Mouse (Mus musculus) liver, embryonic 16.5 days (tissue): ENCODE data around the gene Hmcn1. TPM values are rescaled to one million over a fixed set of nuclear protein-coding genes. Genes with fewer than 3 reads are reported as not detected.

Experiments
- ATAC-seq: fragments of 200-750 bp; cut with Nextera tagmentation; 2 replicates; pipeline ENCODE4 v1.8.0; 2017; ENCODE audit warnings: low read depth, mild to moderate bottlenecking, moderate number of reproducible peaks, moderate library complexity
- H3K27ac ChIP-seq: fragments of 300-500 bp; sonication (generic); 2 replicates; pipeline ENCODE4 v1.5.1; 2014; ENCODE audit warnings: mild to moderate bottlenecking, low read length
- H3K27me3 ChIP-seq: fragments of 300-500 bp; sonication (generic); 2 replicates; pipeline ENCODE4 v1.6.1; 2014; ENCODE audit warnings: low read depth, low read length, mixed read lengths; ENCODE audit not compliant: control insufficient read depth, insufficient read depth
- H3K36me3 ChIP-seq: fragments of 300-500 bp; sonication (generic); 2 replicates; pipeline ENCODE4 v1.6.1; 2014; ENCODE audit warnings: mild to moderate bottlenecking; ENCODE audit not compliant: control insufficient read depth, insufficient read depth
- H3K4me1 ChIP-seq: fragments of 300-500 bp; sonication (generic); 2 replicates; pipeline ENCODE4 v1.6.1; 2014; ENCODE audit warnings: low read depth, low read length, mixed read lengths; ENCODE audit not compliant: control insufficient read depth
- H3K4me2 ChIP-seq: fragments of 300-500 bp; sonication (generic); 2 replicates; pipeline ENCODE4 v1.6.1; 2014; ENCODE audit warnings: low read depth, low read length, mixed read lengths
- H3K4me3 ChIP-seq: fragments of 300-500 bp; sonication (generic); 2 replicates; pipeline ENCODE4 v1.5.1; 2014; ENCODE audit warnings: low read depth, mild to moderate bottlenecking, low read length
- H3K9ac ChIP-seq: fragments of 300-500 bp; sonication (generic); 2 replicates; pipeline ENCODE4 v1.6.1; 2014; ENCODE audit warnings: low read depth, low read length
- H3K9me3 ChIP-seq: fragments of 300-500 bp; sonication (generic); replicated peaks from 2 replicates; pipeline ENCODE4 v1.6.1; 2016; ENCODE audit warnings: low read length; ENCODE audit not compliant: control insufficient read depth
- WGBS: fragments of 180-500 bp; shearing (Covaris S2); extraction: QIAGEN DNeasy Blood & Tissue Kit; methylation state at CpG from one replicate; pipeline ENCODE4 v1.1.7; 2014; ENCODE audit not compliant: insufficient replicate concordance; 5-methylcytosine and 5-hydroxymethylcytosine counted together
- polyA plus RNA-seq: library from polyadenylated mRNA; unstranded; fragments of >200 nt; fragmentation: Nextera tagmentation; extraction: Ambion mirVana; gene quantifications from 2 replicates; pipeline ENCODE4 v1.2.1, GENCODE M21; 2015

The Hmcn1 gene
- polyA plus RNA-seq, 1 experiment from 2014 or later = 2.0 TPM

DNA sequence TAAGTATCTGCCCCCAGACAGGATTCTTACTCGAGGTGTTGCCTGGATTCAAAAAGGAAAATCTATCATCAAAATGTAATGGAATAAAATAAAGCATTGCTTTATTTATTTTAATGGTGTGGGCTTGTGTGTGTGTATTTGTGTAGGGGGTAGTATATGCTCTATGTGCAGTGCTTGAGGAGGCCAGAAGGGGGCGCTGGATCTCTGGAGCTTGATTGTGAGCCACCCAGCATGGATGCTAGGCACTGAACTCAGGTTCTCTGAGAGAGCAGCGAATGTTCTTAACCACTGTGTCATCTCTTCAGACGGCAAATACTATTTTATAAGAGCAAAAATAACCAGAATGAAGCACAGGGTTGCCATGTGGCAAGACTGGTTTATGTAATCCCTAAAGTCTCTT lies 360.7 kb downstream of the Hmcn1 start:
- WGBS = 40% methylated on average over 4 of the region's 4 CpGs
- no peaks in the 10 kb centered on the region for H3K27me3 ChIP-seq
- H3K4me2 ChIP-seq = no peak overlapping the region
- no peaks in the 10 kb centered on the region for H3K4me1 ChIP-seq
- no peaks in the 10 kb centered on the region for H3K36me3 ChIP-seq
- no peak overlapping the region for H3K9ac ChIP-seq
- ATAC-seq = no peak
- H3K4me3 ChIP-seq = no peak overlapping the region
- H3K9me3 ChIP-seq = no peaks in the 10 kb centered on the region
- H3K27ac ChIP-seq = no peak overlapping the region

GRCm38 (mm10) chr1:150631856-150632171 lies 361.4 kb downstream of the Hmcn1 start:
- Histone ChIP-seq H3K4me3 (no peak overlapping the region), H3K36me3 (no peaks in the 10 kb centered on the region), H3K4me1 (no peaks in the 10 kb centered on the region), H3K27ac (no peak overlapping the region), H3K9ac (no peak overlapping the region), H3K9me3 (no peaks in the 10 kb centered on the region), H3K27me3 (no peaks in the 10 kb centered on the region), H3K4me2 (no peak overlapping the region)
- ATAC-seq = no peak
- 63% methylated on average over 3 of the region's 3 CpGs for WGBS

- Histone ChIP-seq H3K4me2 (no peak overlapping the region), H3K27me3 (no peaks in the 10 kb centered on the region), H3K4me1 (no peaks in the 10 kb centered on the region), H3K36me3 (no peaks in the 10 kb centered on the region), H3K4me3 (no peak overlapping the region), H3K27ac (no peak overlapping the region), H3K9ac (no peak overlapping the region), H3K9me3 (no peaks in the 10 kb centered on the region)
- ATAC-seq = no peak
- WGBS = 73% methylated on average over 17 of the region's 17 CpGs
These were observed 362.0 kb downstream of the Hmcn1 start for GRCm38 (mm10) chr1:150631035-150631855.

DNA sequence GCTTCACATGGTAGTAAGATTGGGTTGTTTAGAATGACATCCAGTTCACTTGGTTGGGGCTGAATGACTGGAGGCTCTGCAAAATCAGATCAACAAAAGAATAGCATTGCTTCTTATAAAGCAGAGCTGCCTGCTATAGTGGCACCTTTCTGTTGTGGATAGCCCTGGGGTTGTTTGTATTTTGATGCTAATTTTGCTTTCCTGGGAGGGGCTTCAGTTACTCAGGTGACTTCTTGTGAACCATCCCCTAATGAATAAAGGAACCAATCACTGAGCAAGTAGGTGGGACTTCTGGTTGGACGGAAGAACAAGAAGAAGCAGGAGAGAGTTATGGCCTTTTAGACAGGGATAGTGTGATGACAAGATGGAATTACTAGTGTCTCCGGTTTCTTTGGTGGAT lies 370.0 kb downstream of the Hmcn1 start:
- ATAC-seq = no peak
- Histone ChIP-seq H3K9me3 (no peaks in the 10 kb centered on the region), H3K27ac (no peak overlapping the region), H3K4me3 (no peak overlapping the region), H3K9ac (no peak overlapping the region), H3K4me1 (no peaks in the 10 kb centered on the region), H3K4me2 (no peak overlapping the region), H3K27me3 (no peaks in the 10 kb centered on the region), H3K36me3 (no peaks in the 10 kb centered on the region)
- 77% methylated on average over 2 of the region's 2 CpGs for WGBS

DNA sequence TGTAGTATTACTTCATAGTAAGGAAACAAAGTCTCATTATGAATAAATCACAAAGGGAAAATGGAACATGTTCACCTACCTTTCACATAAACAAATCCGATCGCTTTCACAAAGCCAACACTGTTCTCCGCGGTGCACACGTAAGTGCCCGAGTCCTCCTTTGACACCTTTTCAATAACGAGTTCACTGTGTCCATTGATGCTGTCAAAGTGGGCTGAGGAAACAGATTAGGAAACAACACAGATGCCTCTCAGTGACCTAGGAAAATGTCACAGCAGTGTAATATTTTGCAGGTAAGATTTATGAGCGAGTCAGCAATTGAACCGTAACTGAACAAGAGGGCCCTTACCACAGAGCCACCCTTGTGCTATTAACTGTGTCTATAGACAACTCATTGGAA lies 382.7 kb downstream of the Hmcn1 start:
- no peak for ATAC-seq
- WGBS = 80% methylated on average over 9 of the region's 9 CpGs
- H3K9me3 ChIP-seq = no peaks in the 10 kb centered on the region
- H3K27ac ChIP-seq = no peak overlapping the region
- no peaks in the 10 kb centered on the region for H3K27me3 ChIP-seq
- H3K9ac ChIP-seq = no peak overlapping the region
- no peaks in the 10 kb centered on the region for H3K4me1 ChIP-seq
- no peaks in the 10 kb centered on the region for H3K36me3 ChIP-seq
- H3K4me3 ChIP-seq = no peak overlapping the region
- H3K4me2 ChIP-seq = no peak overlapping the region

GRCm38 (mm10) chr1:150606173-150606572 lies 387.1 kb downstream of the Hmcn1 start:
- Histone ChIP-seq H3K4me1 (no peaks in the 10 kb centered on the region), H3K27me3 (no peaks in the 10 kb centered on the region), H3K9ac (no peak overlapping the region), H3K27ac (no peak overlapping the region), H3K4me2 (no peak overlapping the region), H3K36me3 (no peaks in the 10 kb centered on the region), H3K9me3 (no peaks in the 10 kb centered on the region), H3K4me3 (no peak overlapping the region)
- ATAC-seq = no peak
- WGBS = 51% methylated on average over 4 of the region's 4 CpGs

DNA sequence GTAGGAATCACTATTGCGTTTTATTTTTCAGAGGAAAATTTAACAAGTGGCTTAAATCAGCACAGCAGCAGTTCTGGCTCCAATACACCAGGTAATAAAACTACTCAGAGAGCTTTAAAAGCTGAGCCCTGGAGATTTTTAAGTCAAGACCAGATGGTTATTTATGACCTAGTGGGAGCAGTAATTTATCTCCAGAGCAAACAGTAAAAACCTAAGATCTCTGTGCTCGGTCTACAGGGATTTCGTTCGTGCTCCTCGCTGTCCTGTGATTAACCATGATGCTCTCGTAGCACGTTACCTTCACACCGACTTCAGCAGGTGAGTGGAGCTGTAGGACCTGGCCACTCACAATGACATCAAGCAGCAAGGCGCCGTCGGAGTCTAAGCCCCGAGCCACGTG lies 399.6 kb downstream of the Hmcn1 start:
- no peak overlapping the region for H3K9ac ChIP-seq
- no peak overlapping the region for H3K4me3 ChIP-seq
- 71% methylated on average over 13 of the region's 13 CpGs for WGBS
- no peak overlapping the region for H3K27ac ChIP-seq
- H3K36me3 ChIP-seq = no peaks in the 10 kb centered on the region
- ATAC-seq = no peak
- H3K4me2 ChIP-seq = no peak overlapping the region
- no peaks in the 10 kb centered on the region for H3K27me3 ChIP-seq
- H3K4me1 ChIP-seq = no peaks in the 10 kb centered on the region
- H3K9me3 ChIP-seq = no peaks in the 10 kb centered on the region

DNA sequence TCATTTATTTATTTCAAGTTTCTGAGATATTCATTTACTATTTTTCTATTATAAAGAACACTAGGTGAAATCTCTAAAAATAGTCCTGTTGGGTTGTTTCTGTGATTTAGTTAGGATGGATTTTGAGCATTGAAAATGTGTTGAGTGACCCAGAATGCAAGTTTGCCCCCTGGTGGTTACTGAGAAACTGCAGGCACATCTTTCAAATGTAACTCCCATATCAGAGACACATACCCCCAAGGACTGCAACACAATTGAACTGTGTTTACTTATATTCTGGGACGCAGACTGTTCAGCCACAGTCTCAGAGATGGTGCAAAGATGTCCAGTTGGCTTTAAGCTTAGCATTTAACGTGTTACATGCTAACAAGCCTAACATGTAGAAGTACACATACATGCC lies 402.0 kb downstream of the Hmcn1 start:
- Histone ChIP-seq H3K27me3 (no peaks in the 10 kb centered on the region), H3K36me3 (no peaks in the 10 kb centered on the region), H3K9me3 (no peaks in the 10 kb centered on the region), H3K4me3 (no peak overlapping the region), H3K9ac (no peak overlapping the region), H3K4me2 (no peak overlapping the region), H3K27ac (no peak overlapping the region), H3K4me1 (no peaks in the 10 kb centered on the region)
- WGBS = 20% methylated on average over 2 of the region's 2 CpGs
- no peak for ATAC-seq

DNA sequence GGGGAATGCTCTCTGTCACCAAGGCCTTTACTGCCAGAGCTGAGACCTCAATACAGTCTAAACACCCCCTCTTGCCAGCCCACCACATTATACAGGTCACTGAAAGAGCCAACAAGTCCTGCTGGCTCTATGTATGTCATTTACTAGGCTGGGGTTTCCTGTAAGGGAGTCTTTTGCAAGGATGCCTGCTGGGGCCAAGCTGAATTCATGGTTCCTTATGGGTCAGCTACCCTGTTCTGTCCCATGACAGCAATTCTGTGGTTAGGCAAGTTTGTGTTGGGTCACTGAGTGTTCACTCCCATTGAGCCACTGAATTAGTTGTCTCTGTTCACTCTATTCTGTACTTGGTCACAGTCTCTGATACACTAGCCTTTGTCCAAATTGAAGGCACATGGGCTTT lies 405.8 kb downstream of the Hmcn1 start:
- H3K4me3 ChIP-seq = no peak overlapping the region
- no peak for ATAC-seq
- H3K9ac ChIP-seq = no peak overlapping the region
- H3K4me1 ChIP-seq = no peaks in the 10 kb centered on the region
- H3K36me3 ChIP-seq = no peaks in the 10 kb centered on the region
- no peaks in the 10 kb centered on the region for H3K9me3 ChIP-seq
- H3K27me3 ChIP-seq = no peaks in the 10 kb centered on the region
- no peak overlapping the region for H3K4me2 ChIP-seq
- H3K27ac ChIP-seq = no peak overlapping the region
